In the genomic region with DNA sequence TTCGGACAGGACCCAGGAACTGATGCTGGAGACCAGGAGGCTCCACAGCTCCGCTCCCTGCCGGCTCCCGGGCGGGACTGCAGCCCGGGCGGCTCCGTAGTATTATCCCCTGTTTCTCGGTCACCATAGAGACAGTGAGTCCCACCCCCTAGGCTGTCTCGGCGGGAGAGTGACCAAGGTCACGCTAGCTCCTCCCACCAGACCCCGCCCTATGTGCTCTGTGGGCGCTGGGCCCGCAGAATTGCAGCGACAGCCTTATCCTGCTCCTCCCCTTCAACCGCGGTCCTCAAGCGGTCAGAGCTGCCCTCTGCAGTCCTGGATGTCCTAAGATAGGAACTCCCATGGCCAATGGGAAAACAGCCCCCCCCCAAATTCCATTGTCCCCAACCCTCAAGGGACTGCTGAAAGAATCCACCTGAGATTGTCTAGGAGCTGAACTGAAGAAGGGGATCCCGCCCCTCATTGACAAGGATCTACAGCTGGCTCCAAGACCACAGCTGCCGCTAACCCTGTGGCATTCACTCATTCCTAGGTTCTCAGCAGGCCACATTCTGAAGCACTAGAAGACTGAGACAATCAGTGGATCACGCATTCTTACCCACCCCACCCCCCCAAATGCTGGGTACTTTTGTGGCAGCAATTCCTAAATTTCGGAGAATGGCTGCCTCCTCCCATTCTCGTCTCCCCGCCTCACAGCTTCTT, we compare ENCODE assay signal across 8 mouse cellular contexts. TPM values are rescaled to one million over a fixed set of nuclear protein-coding genes. Genes with fewer than 3 reads are reported as not detected.
A peak's percentile ranks its signal among the peaks of the same experiment; 100 is the strongest.
DNase-seq lines count a peak whose midpoint lies in the region; ATAC-seq lines count a peak whose summit lies in the region.

A gene (minus strand): TSS at position 213 of the 702 bp plus-strand sequence.

- peak within 1 kb of the TSS; percentile 25 for H3K9ac ChIP-seq in intestine, embryonic 14.5 days (ENCODE audit: low read length)

- peak; percentile 65 to 78 for DNase-seq in adrenal gland, postnatal 4 days (ENCODE audit: low spot score in 2 of 2)
- DNase-seq in embryo, embryonic 9.5 days (ENCODE audit: extremely low spot score), result peak; percentile 94
- peak; percentile 94 to 96 for DNase-seq in gastrocnemius, postnatal 36 days
- peak; percentile 91 for DNase-seq in intestine, embryonic 14.5 days (ENCODE audit: low spot score)
- DNase-seq in left cerebral cortex, postnatal 14 days (ENCODE audit: low spot score in 2 of 2), result peak; percentile 74 to 87
- peak; percentile 73 for DNase-seq in right cerebral cortex, postnatal 14 days
- peak; percentile 94 to 95 for DNase-seq in urinary bladder, postnatal 4 days (ENCODE audit: low spot score in 2 of 2)

- H3K4me3 ChIP-seq in intestine, embryonic 14.5 days (ENCODE audit: low read depth, low read length), result peak within 1 kb of the TSS; percentile 27

- H3K27me3 ChIP-seq in intestine, embryonic 14.5 days (replicated peaks; ENCODE audit: control insufficient read depth, insufficient read depth, low read length), result peaks cover 12% of the 10 kb centered on the region

- peak; percentile 95 for ATAC-seq in intestine, embryonic 14.5 days (replicated peaks; ENCODE audit: low FRiP score, low TSS enrichment, low read depth)
- ATAC-seq in megakaryocyte-erythroid progenitor cell, adult 5-6 weeks (replicated peaks; ENCODE audit: low FRiP score, low TSS enrichment, poor library complexity, severe bottlenecking), result peak; percentile 85

- peak within 1 kb of the TSS; percentile 52 for H3K4me2 ChIP-seq in intestine, embryonic 14.5 days (ENCODE audit: low read length)

- H3K9me3 ChIP-seq in intestine, embryonic 14.5 days (ENCODE audit: control insufficient read depth, low read length), result no peaks in the 10 kb centered on the region

- no peak within 1 kb of the TSS for H3K27ac ChIP-seq in intestine, embryonic 14.5 days (ENCODE audit: low read depth)

- WGBS in intestine, embryonic 14.5 days, result 7% methylated on average over 25 of the region's 25 CpGs

- intact Hi-C loops in gastrocnemius, postnatal 36 days (cut with DNase I), result no loop called here
- intact Hi-C loops in left cerebral cortex, postnatal 14 days (cut with DNase I), result no loop called here

- H3K4me1 ChIP-seq in intestine, embryonic 14.5 days (replicated peaks; ENCODE audit: control insufficient read depth, insufficient read depth, low read length), result peaks cover 18% of the 10 kb centered on the region; the same call in 1 of the 2 replicates

- peaks cover 4% of the 10 kb centered on the region; the same call in 1 of the 2 replicates for H3K36me3 ChIP-seq in intestine, embryonic 14.5 days (ENCODE audit: control insufficient read depth, insufficient read depth, low read length)

RNA-seq across cellular contexts. Expression of the gene that starts here (rescaled TPM):
- 10 to 100 TPM; 88.4 to 89.4 TPM for total RNA-seq in adrenal gland, postnatal 4 days (2021)
- total RNA-seq in gastrocnemius, postnatal 36 days (2021), result 10 to 100 TPM; 54.1 to 54.9 TPM
- polyA plus RNA-seq in intestine, embryonic 14.5 days (2014; fragmentation: Nextera tagmentation; extraction: Ambion mirVana), result 36.2 and 39.8 TPM in 2 replicates
- total RNA-seq in left cerebral cortex, postnatal 14 days (2021), result 10 to 100 TPM; 41.2 to 49.7 TPM
- 0.45 and 1.4 TPM in 2 replicates for total RNA-seq in megakaryocyte-erythroid progenitor cell, adult 5-6 weeks (2014; fragmentation: Nextera tagmentation)
- total RNA-seq in megakaryocyte-erythroid progenitor cell, adult 5-6 weeks (2017), result 1.3 TPM in 1 of 2 replicates, not detected in the other

Comparison
In these comparisons a context has a peak if more than half of its experiments do, and no peak if none do; other contexts are left out.
1. RNA of the gene that starts here (total RNA-seq): 88.4 to 89.4 TPM in adrenal gland, postnatal 4 days, 54.1 to 54.9 TPM in gastrocnemius, postnatal 36 days and 41.2 to 49.7 TPM in left cerebral cortex, postnatal 14 days; 0.45 to 1.4 TPM in megakaryocyte-erythroid progenitor cell, adult 5-6 weeks; every median in the first group is over 10 times any median in the second.
2. Peak in every context shown above with its lines, with median percentiles within 50 percentile points of each other: DNase-seq.